In genomic region chr3:117346351-117346750, GRCm38 (mm10) we compare ENCODE assay signal across 25 mouse cellular contexts. TPM values are rescaled to one million over a fixed set of nuclear protein-coding genes. Genes with fewer than 3 reads are reported as not detected.
DNase-seq lines count a peak whose midpoint lies in the region; ATAC-seq and TF ChIP-seq lines count a peak whose summit lies in the region.
"Had no signal": no experiment of that assay in that cellular context is flagged by ENCODE, and none has a peak within 500 bp of the region (broad histone marks: within the 10 kb centered on the region; RNA-seq: fewer than 3 reads in every experiment).

No protein-coding gene starts in this region.

- no peak overlapping the region for H3K27ac ChIP-seq in midbrain, postnatal 0 days (ENCODE audit: low read depth, low read length)
- no peak overlapping the region for H3K27ac ChIP-seq in midbrain, embryonic 15.5 days
- H3K27ac ChIP-seq in forebrain, embryonic 11.5 days (ENCODE audit: low read depth, low read length) = no peak overlapping the region
- H3K27ac ChIP-seq: embryonic facial prominence, embryonic 13.5 days; forebrain, embryonic 13.5 days; heart, adult 2 months; left cerebral cortex, adult 2 months; limb, embryonic 10.5 days; liver, embryonic 15.5 days had no signal

- peak; percentile 72 for DNase-seq in midbrain, postnatal 0 days (ENCODE audit: low spot score)
- DNase-seq in cerebellum, adult 18-20 months = peak; percentile 31 to 42
- peak; percentile 91 to 92 for DNase-seq in cerebellum, postnatal 14 days
- no peak for DNase-seq in forebrain, embryonic 11.5 days (ENCODE audit: low spot score)
- no peak for DNase-seq in kidney, adult 9 months
- DNase-seq: adrenal gland, postnatal 10 days; embryo, embryonic 11 days; gastrocnemius, postnatal 10 days; heart, adult 2 months; kidney, postnatal 4 days; liver; lung, postnatal 4 days; thymus, adult 18-20 months; thymus, postnatal 4 days had no signal

- H3K27me3 ChIP-seq in midbrain, postnatal 0 days (ENCODE audit: insufficient read depth, low read length) = no peaks in the 10 kb centered on the region
- no peaks in the 10 kb centered on the region for H3K27me3 ChIP-seq in midbrain, embryonic 15.5 days (replicated peaks)
- no peaks in the 10 kb centered on the region for H3K27me3 ChIP-seq in forebrain, embryonic 11.5 days (ENCODE audit: control insufficient read depth, insufficient read depth, low read length)
- H3K27me3 ChIP-seq: embryonic facial prominence, embryonic 13.5 days; forebrain, embryonic 13.5 days; liver, embryonic 15.5 days had no signal

- 80% methylated on average over 1 of the region's 1 CpGs for WGBS in midbrain, postnatal 0 days
- 86% methylated on average over 1 of the region's 1 CpGs for WGBS in midbrain, embryonic 15.5 days
- 82% methylated on average over 1 of the region's 1 CpGs for WGBS in forebrain, embryonic 11.5 days

- TF ChIP-seq CTCF in midbrain, postnatal 0 days (IDR thresholded peaks at IDR 0.05) = no peak

- H3K9ac ChIP-seq in midbrain, postnatal 0 days (replicated peaks; ENCODE audit: low read length, poor library complexity, severe bottlenecking) = no peak overlapping the region
- H3K9ac ChIP-seq in midbrain, embryonic 15.5 days = no peak overlapping the region
- no peak overlapping the region for H3K9ac ChIP-seq in forebrain, embryonic 11.5 days (ENCODE audit: low read length)
- H3K9ac ChIP-seq: embryonic facial prominence, embryonic 13.5 days; forebrain, embryonic 13.5 days; liver, embryonic 15.5 days had no signal

- H3K36me3 ChIP-seq in midbrain, postnatal 0 days (ENCODE audit: insufficient read depth, low read length) = no peaks in the 10 kb centered on the region
- H3K36me3 ChIP-seq in midbrain, embryonic 15.5 days (replicated peaks) = no peaks in the 10 kb centered on the region
- no peaks in the 10 kb centered on the region for H3K36me3 ChIP-seq in forebrain, embryonic 11.5 days (ENCODE audit: control insufficient read depth, insufficient read depth, low read length)
- H3K36me3 ChIP-seq: embryonic facial prominence, embryonic 13.5 days; limb, embryonic 10.5 days; liver, embryonic 15.5 days had no signal

- no peaks in the 10 kb centered on the region for H3K9me3 ChIP-seq in midbrain, postnatal 0 days (ENCODE audit: low read length)
- H3K9me3 ChIP-seq in midbrain, embryonic 15.5 days = no peaks in the 10 kb centered on the region
- H3K9me3 ChIP-seq in forebrain, embryonic 11.5 days (ENCODE audit: control insufficient read depth, low read length) = no peaks in the 10 kb centered on the region
- H3K9me3 ChIP-seq: embryonic facial prominence, embryonic 13.5 days; forebrain, embryonic 13.5 days; limb, embryonic 10.5 days; liver, embryonic 15.5 days had no signal

- H3K4me3 ChIP-seq in midbrain, postnatal 0 days (ENCODE audit: low read depth, low read length) = no peak overlapping the region
- H3K4me3 ChIP-seq in midbrain, embryonic 15.5 days = no peak overlapping the region
- no peak overlapping the region for H3K4me3 ChIP-seq in forebrain, embryonic 11.5 days (ENCODE audit: low read depth, low read length)
- H3K4me3 ChIP-seq: embryonic facial prominence, embryonic 13.5 days; erythroblast, embryonic 14.5 days; forebrain, embryonic 13.5 days; heart, adult 2 months; left cerebral cortex, adult 2 months; limb, embryonic 10.5 days; liver, embryonic 15.5 days had no signal

- ATAC-seq in midbrain, postnatal 0 days (ENCODE audit: low FRiP score) = no peak; the same call in 1 of the 2 replicates
- ATAC-seq in midbrain, embryonic 15.5 days (replicated peaks) = no peak
- no peak for ATAC-seq in forebrain, embryonic 11.5 days (replicated peaks; ENCODE audit: low FRiP score)
- no peak for ATAC-seq in CD4-positive, CD25-positive, alpha-beta regulatory T cell, adult 4 months
- ATAC-seq: forebrain, embryonic 13.5 days; intestine, postnatal 0 days; midbrain, embryonic 16.5 days had no signal

- no peak overlapping the region for H3K4me2 ChIP-seq in midbrain, postnatal 0 days (ENCODE audit: low read depth, low read length, poor library complexity, severe bottlenecking)
- no peak overlapping the region for H3K4me2 ChIP-seq in midbrain, embryonic 15.5 days
- H3K4me2 ChIP-seq in forebrain, embryonic 11.5 days (ENCODE audit: low read depth, low read length, severe bottlenecking) = no peak overlapping the region
- H3K4me2 ChIP-seq: embryonic facial prominence, embryonic 13.5 days; forebrain, embryonic 13.5 days; liver, embryonic 15.5 days had no signal

- no peaks in the 10 kb centered on the region for H3K4me1 ChIP-seq in midbrain, postnatal 0 days (ENCODE audit: insufficient read depth, low read length)
- no peaks in the 10 kb centered on the region for H3K4me1 ChIP-seq in midbrain, embryonic 15.5 days
- H3K4me1 ChIP-seq in forebrain, embryonic 11.5 days (replicated peaks; ENCODE audit: control insufficient read depth, insufficient read depth, low read length) = no peaks in the 10 kb centered on the region
- H3K4me1 ChIP-seq: embryonic facial prominence, embryonic 13.5 days; forebrain, embryonic 13.5 days; limb, embryonic 10.5 days; liver, embryonic 15.5 days had no signal

RNA-seq across cellular contexts. Expression of gene Plppr4, which starts 14.3 kb away (rescaled TPM):
- total RNA-seq in midbrain, postnatal 0 days (2014; rRNA removed) = 88.1 and 95.6 TPM in 2 replicates
- polyA plus RNA-seq in midbrain, postnatal 0 days (2015; fragmentation: Nextera tagmentation; extraction: Ambion mirVana) = 61.6 and 67.6 TPM in 2 replicates
- polyA plus RNA-seq in midbrain, embryonic 15.5 days (2015; fragmentation: Nextera tagmentation; extraction: Ambion mirVana) = 28.0 and 29.0 TPM in 2 replicates
- polyA plus RNA-seq in forebrain, embryonic 11.5 days (2014; fragmentation: Nextera tagmentation; extraction: Ambion mirVana) = 0.29 TPM in 2 replicates
- polyA plus RNA-seq in CD4-positive, CD25-positive, alpha-beta regulatory T cell, adult 4 months (2017; shearing (Covaris generic)) = not detected
- polyA plus RNA-seq: C2C12 had no signal

Comparison
In these comparisons a context has a peak if more than half of its experiments do, and no peak if none do; other contexts are left out.
1. DNase-seq: peak in midbrain, postnatal 0 days (single experiment), cerebellum, adult 18-20 months (2 of 2) and cerebellum, postnatal 14 days (2 of 2); none in forebrain, embryonic 11.5 days (single experiment) and kidney, adult 9 months (single experiment).
2. RNA of gene Plppr4, which starts 14.3 kb away (polyA plus RNA-seq): 61.6 to 67.6 TPM in midbrain, postnatal 0 days and 28.0 to 29.0 TPM in midbrain, embryonic 15.5 days; 0.29 TPM in forebrain, embryonic 11.5 days and not detected in CD4-positive, CD25-positive, alpha-beta regulatory T cell, adult 4 months; every median in the first group is over 10 times any median in the second.